8 mouse cellular contexts compared by ENCODE assay signal in the genomic region with DNA sequence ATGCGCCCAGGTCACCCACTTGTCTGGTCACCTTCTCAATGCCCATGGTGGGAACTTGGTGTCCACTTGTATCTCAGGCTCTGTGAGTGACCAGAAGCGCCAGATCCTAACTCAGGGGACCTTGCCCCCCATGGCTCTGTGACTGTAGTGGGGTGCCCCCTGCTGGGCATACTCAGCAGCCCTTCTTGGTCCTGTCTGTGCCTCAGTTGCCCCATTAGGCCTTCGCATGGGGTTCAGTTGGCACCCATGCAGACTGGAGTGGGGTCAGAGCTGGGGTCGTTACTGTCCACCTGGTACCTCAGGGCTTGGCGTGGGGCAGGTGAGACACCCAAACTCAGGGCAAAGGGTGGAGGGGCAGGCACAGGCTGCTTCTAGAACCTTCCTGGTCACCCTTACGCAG. TPM values are rescaled to one million over a fixed set of nuclear protein-coding genes. Genes with fewer than 3 reads are reported as not detected.
DNase-seq lines count a peak whose midpoint lies in the region; ATAC-seq and TF ChIP-seq lines count a peak whose summit lies in the region.

No protein-coding gene starts in this region.

- no peak overlapping the region for H3K4me3 ChIP-seq in lung, embryonic 14.5 days (ENCODE audit: low read depth, low read length)

- intact Hi-C loops in heart, postnatal 14 days (cut with DNase I) = no loop called here
- intact Hi-C loops in heart, postnatal 25 days (cut with DNase I) = loop anchor here (2.0 kb wide), 1 partner anchor 61 kb away; no protein-coding TSS in a partner anchor

- no peak overlapping the region for H3K9ac ChIP-seq in lung, embryonic 14.5 days

- DNase-seq in heart, postnatal 14 days = peak; percentile 44 to 52
- DNase-seq in heart, postnatal 25 days (ENCODE audit: low spot score) = no peak
- DNase-seq in B cell, adult 2 months = peak; percentile 64 to 66
- peak; percentile 31 for DNase-seq in adipocyte (ENCODE audit: low spot score)
- DNase-seq in lung, embryonic 14.5 days = peak; percentile 57
- DNase-seq in frontal cortex, postnatal 25 days (ENCODE audit: low spot score in 2 of 2) = no peak
- no peak for DNase-seq in urinary bladder, postnatal 36 days (ENCODE audit: low spot score in 2 of 2)

- no peak overlapping the region for H3K4me2 ChIP-seq in lung, embryonic 14.5 days

- TF ChIP-seq CTCF in lung, embryonic 14.5 days (IDR thresholded peaks at IDR 0.05; ENCODE audit: low read depth) = peak; percentile 74

- H3K27me3 ChIP-seq in lung, embryonic 14.5 days (ENCODE audit: insufficient read depth, low read length) = no peaks in the 10 kb centered on the region

- H3K9me3 ChIP-seq in lung, embryonic 14.5 days (ENCODE audit: low read depth, low read length) = no peaks in the 10 kb centered on the region

- H3K4me1 ChIP-seq in lung, embryonic 14.5 days (ENCODE audit: insufficient read depth) = no peaks in the 10 kb centered on the region

- H3K27ac ChIP-seq in lung, embryonic 14.5 days (ENCODE audit: low read depth) = no peak overlapping the region

- no peak for ATAC-seq in lung, embryonic 14.5 days (ENCODE audit: insufficient read depth)
- no peak for ATAC-seq in megakaryocyte-erythroid progenitor cell, adult 5-6 weeks (replicated peaks; ENCODE audit: low FRiP score, low TSS enrichment, poor library complexity, severe bottlenecking)

- H3K36me3 ChIP-seq in lung, embryonic 14.5 days (ENCODE audit: insufficient read depth) = peaks cover 42% of the 10 kb centered on the region

- WGBS in lung, embryonic 14.5 days = 81% methylated on average over 6 of the region's 6 CpGs

RNA-seq across cellular contexts. Expression of a gene that starts 6.0 kb away (rescaled TPM):
- total RNA-seq in heart, postnatal 14 days (2021) = 10 to 100 TPM; 21.7 to 24.0 TPM
- 10 to 100 TPM; 20.5 to 30.1 TPM for total RNA-seq in heart, postnatal 25 days (2021)
- 113 and 124 TPM in 2 replicates for polyA plus RNA-seq in lung, embryonic 14.5 days (2014; fragmentation: Nextera tagmentation; extraction: Ambion mirVana)
- 82.9 and 86.4 TPM in 2 replicates for total RNA-seq in megakaryocyte-erythroid progenitor cell, adult 5-6 weeks (2014; fragmentation: Nextera tagmentation)
- total RNA-seq in megakaryocyte-erythroid progenitor cell, adult 5-6 weeks (2017) = 23.4 and 24.8 TPM in 2 replicates

RNA-seq across cellular contexts. Expression of a gene that starts 16.6 kb away (rescaled TPM):
- total RNA-seq in heart, postnatal 14 days (2021) = under 1 TPM; 0.10 to 0.19 TPM
- under 1 TPM; 0.14 to 0.21 TPM for total RNA-seq in heart, postnatal 25 days (2021)
- polyA plus RNA-seq in lung, embryonic 14.5 days (2014; fragmentation: Nextera tagmentation; extraction: Ambion mirVana) = 0.30 and 0.41 TPM in 2 replicates
- not detected in 2 replicates for total RNA-seq in megakaryocyte-erythroid progenitor cell, adult 5-6 weeks (2014; fragmentation: Nextera tagmentation)
- not detected in 2 replicates for total RNA-seq in megakaryocyte-erythroid progenitor cell, adult 5-6 weeks (2017)

RNA-seq across cellular contexts. Expression of a gene that starts 27.1 kb away (rescaled TPM):
- total RNA-seq in heart, postnatal 14 days (2021) = 1 to 10 TPM; 2.2 to 2.6 TPM
- 1 to 10 TPM; 1.9 to 2.0 TPM for total RNA-seq in heart, postnatal 25 days (2021)
- polyA plus RNA-seq in lung, embryonic 14.5 days (2014; fragmentation: Nextera tagmentation; extraction: Ambion mirVana) = 5.1 and 5.4 TPM in 2 replicates
- 4.4 and 5.9 TPM in 2 replicates for total RNA-seq in megakaryocyte-erythroid progenitor cell, adult 5-6 weeks (2014; fragmentation: Nextera tagmentation)
- total RNA-seq in megakaryocyte-erythroid progenitor cell, adult 5-6 weeks (2017) = 5.4 and 6.0 TPM in 2 replicates

RNA-seq across cellular contexts. Expression of a gene that starts 30.2 kb away (rescaled TPM):
- 100 to 1,000 TPM; 124 to 125 TPM for total RNA-seq in heart, postnatal 14 days (2021)
- 100 to 1,000 TPM; 110 to 115 TPM for total RNA-seq in heart, postnatal 25 days (2021)
- polyA plus RNA-seq in lung, embryonic 14.5 days (2014; fragmentation: Nextera tagmentation; extraction: Ambion mirVana) = 19.3 and 23.4 TPM in 2 replicates
- 75.5 and 83.0 TPM in 2 replicates for total RNA-seq in megakaryocyte-erythroid progenitor cell, adult 5-6 weeks (2014; fragmentation: Nextera tagmentation)
- total RNA-seq in megakaryocyte-erythroid progenitor cell, adult 5-6 weeks (2017) = 47.3 and 63.9 TPM in 2 replicates

RNA-seq across cellular contexts. Expression of a gene that starts 32.9 kb away (rescaled TPM):
- 10 to 100 TPM; 81.8 to 93.4 TPM for total RNA-seq in heart, postnatal 14 days (2021)
- 10 to 100 TPM; 81.1 to 82.9 TPM for total RNA-seq in heart, postnatal 25 days (2021)
- 127 and 132 TPM in 2 replicates for polyA plus RNA-seq in lung, embryonic 14.5 days (2014; fragmentation: Nextera tagmentation; extraction: Ambion mirVana)
- total RNA-seq in megakaryocyte-erythroid progenitor cell, adult 5-6 weeks (2014; fragmentation: Nextera tagmentation) = 80.3 and 91.7 TPM in 2 replicates
- 35.5 and 38.9 TPM in 2 replicates for total RNA-seq in megakaryocyte-erythroid progenitor cell, adult 5-6 weeks (2017)

Comparison
In these comparisons a context has a peak if more than half of its experiments do, and no peak if none do; other contexts are left out.
1. DNase-seq: peak in heart, postnatal 14 days (2 of 2), B cell, adult 2 months (2 of 2), adipocyte (single experiment) and lung, embryonic 14.5 days (single experiment); none in heart, postnatal 25 days (single experiment), frontal cortex, postnatal 25 days (0 of 2) and urinary bladder, postnatal 36 days (0 of 2).